Mouse (Mus musculus) hindbrain, postnatal 0 days (tissue): Measurements from ENCODE around the gene Nr1i3. TPM values are rescaled to one million over a fixed set of nuclear protein-coding genes. Genes with fewer than 3 reads are reported as not detected.

Source experiments
- ATAC-seq: fragments of 200-750 bp; cut with Nextera tagmentation; 2 replicates; pipeline ENCODE4 v1.8.0; 2017; ENCODE audit warnings: mild to moderate bottlenecking, moderate TSS enrichment, moderate library complexity
- DNase-seq: peaks from one replicate; pipeline ENCODE4 v3.0.0-alpha.2; 2015; ENCODE audit warnings: low spot score
- H3K27ac ChIP-seq: fragments of 300-500 bp; sonication (generic); 2 replicates; pipeline ENCODE4 v1.5.1; 2014; ENCODE audit warnings: mild to moderate bottlenecking
- H3K27me3 ChIP-seq: fragments of 300-500 bp; sonication (generic); 2 replicates; pipeline ENCODE4 v1.6.1; 2014; ENCODE audit warnings: low read length, mixed read lengths; ENCODE audit not compliant: insufficient read depth
- H3K36me3 ChIP-seq: fragments of 300-500 bp; sonication (generic); 2 replicates; pipeline ENCODE4 v1.6.1; 2014; ENCODE audit warnings: low read length, mixed read lengths; ENCODE audit not compliant: insufficient read depth
- H3K4me1 ChIP-seq: fragments of 300-500 bp; sonication (generic); 2 replicates; pipeline ENCODE4 v1.6.1; 2014; ENCODE audit warnings: antibody characterized with exemption, low read length, mixed read lengths; ENCODE audit not compliant: insufficient read depth
- H3K4me2 ChIP-seq: fragments of 300-500 bp; sonication (generic); 2 replicates; pipeline ENCODE4 v1.6.1; 2014; ENCODE audit warnings: low read depth, mild to moderate bottlenecking, low read length, moderate library complexity, mixed read lengths
- H3K4me3 ChIP-seq: fragments of 300-500 bp; sonication (generic); 2 replicates; pipeline ENCODE4 v1.5.1; 2014; ENCODE audit warnings: low read length
- H3K9ac ChIP-seq: fragments of 300-500 bp; sonication (generic); replicated peaks from 2 replicates; pipeline ENCODE4 v1.6.1; 2014; ENCODE audit warnings: mild to moderate bottlenecking, low read length, moderate library complexity, mixed read lengths
- H3K9me3 ChIP-seq: fragments of 300-500 bp; sonication (generic); 2 replicates; pipeline ENCODE4 v1.6.1; 2016; ENCODE audit warnings: low read length, mixed read lengths
- CTCF ChIP-seq: IDR thresholded peaks from 2 replicates; pipeline ENCODE4 v1.5.1; 2016; ENCODE audit warnings: antibody characterized with exemption, control low read depth, low read depth
- WGBS: fragments of 180-500 bp; shearing (Covaris S2); extraction: QIAGEN DNeasy Blood & Tissue Kit; methylation state at CpG from one replicate; pipeline ENCODE4 v1.1.7; 2014; 5-methylcytosine and 5-hydroxymethylcytosine counted together
- polyA plus RNA-seq: library from polyadenylated mRNA; unstranded; fragments of >200 nt; fragmentation: Nextera tagmentation; extraction: Ambion mirVana; gene quantifications from 2 replicates; pipeline ENCODE4 v1.2.1, GENCODE M21; 2015
- total RNA-seq: library from RNA; depleted of rRNA; stranded (reverse); fragments of >200 nt; gene quantifications from 2 replicates; pipeline ENCODE4 v1.2.3, GENCODE M21; 2014

The Nr1i3 gene
- total and polyA plus RNA-seq, 2 experiments from 2014 or later: 0.40 TPM; not detected in 1

DNA sequence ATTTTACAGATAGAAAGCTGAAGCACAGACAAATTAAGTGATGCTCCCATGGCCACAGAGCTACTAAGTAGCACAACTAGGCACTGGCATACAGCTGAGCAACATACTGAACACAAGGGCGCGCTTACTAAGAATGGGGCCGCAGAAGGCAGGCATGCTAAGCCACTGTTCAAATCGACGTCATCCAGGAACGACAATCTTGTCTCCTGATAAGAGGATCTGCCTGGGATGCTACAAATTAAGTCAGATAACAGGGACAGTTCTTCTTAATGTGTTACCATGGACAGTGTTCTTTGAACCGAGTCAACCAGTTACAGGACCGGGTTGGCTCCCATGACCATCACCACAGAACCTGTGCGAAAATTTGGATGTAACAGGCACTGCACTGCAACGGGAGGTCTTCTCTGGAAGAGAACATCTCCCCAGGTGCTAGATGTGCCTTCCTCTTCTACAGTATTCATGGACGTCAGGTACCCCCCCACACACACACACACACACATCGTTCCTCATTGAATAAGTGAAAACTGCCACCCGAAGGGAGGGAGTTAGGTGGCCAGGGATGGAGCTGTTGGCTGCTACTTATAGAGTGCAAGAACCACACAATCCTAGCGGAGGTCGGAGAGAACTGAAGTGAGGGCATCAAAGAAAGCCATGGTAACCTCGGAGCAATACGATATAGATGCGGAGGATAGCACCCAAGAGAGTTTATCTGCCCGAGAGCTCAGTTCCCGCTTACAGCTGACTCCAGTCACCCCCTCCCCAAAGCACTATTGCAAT is 18.5 kb upstream of the Nr1i3 start:
- WGBS: 9% methylated on average over 20 of the region's 20 CpGs
- H3K4me1 ChIP-seq: peaks cover 3% of the 10 kb centered on the region
- no peak for TF ChIP-seq CTCF
- H3K27ac ChIP-seq: no peak overlapping the region; the same call in 1 of the 2 replicates
- DNase-seq (peak; percentile 17), ATAC-seq (no peak)
- H3K27me3 ChIP-seq: peaks cover 4% of the 10 kb centered on the region; the same call in 1 of the 2 replicates
- peak overlapping the region; percentile 56 for H3K9ac ChIP-seq
- no peaks in the 10 kb centered on the region for H3K9me3 ChIP-seq
- H3K36me3 ChIP-seq: no peaks in the 10 kb centered on the region
- H3K4me3 ChIP-seq: peak overlapping the region; percentile 66
- H3K4me2 ChIP-seq: peak overlapping the region; percentile 96

DNA sequence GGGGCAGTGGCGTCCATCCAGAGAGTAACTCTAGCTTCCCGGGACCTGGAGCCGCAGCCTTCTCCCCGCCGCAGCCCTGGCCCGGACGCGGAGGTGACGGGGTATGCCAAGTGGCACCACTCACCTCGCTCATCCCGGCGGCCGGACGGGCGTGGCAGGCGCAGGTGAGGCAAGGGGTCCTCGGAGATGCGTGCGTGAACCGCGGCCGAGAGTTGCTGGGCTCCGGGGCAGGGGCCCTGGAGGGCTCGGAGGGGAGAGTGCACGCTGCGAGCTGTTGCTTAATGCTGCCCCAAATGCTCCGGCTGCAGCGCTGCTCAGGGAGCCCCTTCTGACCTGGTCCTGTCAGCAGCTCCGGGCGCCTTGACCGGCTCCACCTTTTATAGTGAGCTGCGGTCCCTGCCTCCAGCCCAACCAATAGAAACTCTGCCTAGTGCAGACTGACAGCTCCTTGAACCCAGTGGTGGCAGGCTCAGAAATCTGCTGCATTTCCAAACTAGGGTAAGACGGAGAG is 17.8 kb upstream of the Nr1i3 start, which contains the start of gene Pcp4l1:
Gene Pcp4l1 (minus strand): TSS at position 382 of the 511 bp plus-strand sequence.
- Histone ChIP-seq H3K36me3 (no peaks in the 10 kb centered on the region), H3K4me2 (peak within 1 kb of the TSS; percentile 96), H3K9me3 (no peaks in the 10 kb centered on the region), H3K4me3 (peak within 1 kb of the TSS; percentile 66), H3K27ac (no peak within 1 kb of the TSS; the same call in 1 of the 2 replicates), H3K4me1 (peaks cover 3% of the 10 kb centered on the region), H3K9ac (peak within 1 kb of the TSS; percentile 56), H3K27me3 (peaks cover 4% of the 10 kb centered on the region; the same call in 1 of the 2 replicates)
- TF ChIP-seq CTCF: no peak
- peak; percentile 79 for DNase-seq
- ATAC-seq: peak; percentile 90
- 0% methylated on average over 33 of the region's 33 CpGs for WGBS

DNA sequence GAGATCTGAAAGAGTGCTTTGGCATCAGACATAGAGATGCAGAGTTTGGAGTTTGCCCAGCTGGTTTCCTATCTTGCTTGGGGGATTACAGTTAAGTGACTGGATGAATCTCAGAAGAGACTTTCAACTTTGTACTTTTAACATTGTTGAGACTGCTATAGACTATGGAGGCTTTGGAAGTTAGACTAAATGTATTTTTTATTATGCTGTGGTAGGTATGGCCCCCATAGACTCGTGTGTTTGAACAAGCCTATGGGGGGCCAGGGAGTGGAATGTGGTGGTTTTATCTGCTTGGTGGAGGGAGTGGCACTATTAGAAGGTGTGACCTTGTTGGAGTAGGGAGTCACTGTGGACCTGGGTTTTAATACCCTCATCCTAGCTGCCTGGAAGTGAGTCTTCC is 14.2 kb upstream of the Nr1i3 start:
- H3K9ac ChIP-seq: no peak overlapping the region
- H3K27me3 ChIP-seq: peaks cover 4% of the 10 kb centered on the region; the same call in 1 of the 2 replicates
- no peaks in the 10 kb centered on the region for H3K36me3 ChIP-seq
- H3K4me1 ChIP-seq: peaks cover 2% of the 10 kb centered on the region; the same call in 1 of the 2 replicates
- 53% methylated on average over 1 of the region's 1 CpGs for WGBS
- H3K9me3 ChIP-seq: no peaks in the 10 kb centered on the region
- ATAC-seq (no peak), DNase-seq (no peak)
- no peak overlapping the region for H3K4me3 ChIP-seq
- no peak overlapping the region for H3K4me2 ChIP-seq
- no peak for TF ChIP-seq CTCF
- H3K27ac ChIP-seq: no peak overlapping the region

DNA sequence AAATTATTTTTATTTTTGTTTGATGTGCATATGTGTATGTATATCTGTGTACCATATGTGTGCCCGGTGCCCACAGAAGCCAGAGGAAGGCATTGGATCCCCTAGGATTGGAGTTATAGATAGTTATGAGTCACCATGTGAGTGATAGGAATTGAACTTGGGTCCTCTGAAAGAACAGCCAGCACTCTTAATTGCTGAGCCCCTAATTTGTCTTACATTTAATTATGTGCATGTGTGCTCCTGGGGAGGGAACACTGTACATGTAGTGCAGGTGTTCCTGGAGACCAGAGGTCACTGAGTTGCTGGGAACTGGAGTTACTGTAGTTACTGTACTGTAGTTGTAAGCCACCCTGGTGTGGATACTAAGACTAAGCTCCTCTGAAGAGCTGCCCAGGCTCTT is 13.0 kb upstream of the Nr1i3 start:
- TF ChIP-seq CTCF: no peak
- 95% methylated on average over 1 of the region's 1 CpGs for WGBS
- Histone ChIP-seq H3K9me3 (no peaks in the 10 kb centered on the region), H3K4me2 (no peak overlapping the region), H3K27me3 (no peaks in the 10 kb centered on the region; the same call in 1 of the 2 replicates), H3K4me3 (no peak overlapping the region), H3K27ac (no peak overlapping the region), H3K9ac (no peak overlapping the region), H3K36me3 (no peaks in the 10 kb centered on the region), H3K4me1 (no peaks in the 10 kb centered on the region)
- DNase-seq: no peak
- ATAC-seq: no peak

DNA sequence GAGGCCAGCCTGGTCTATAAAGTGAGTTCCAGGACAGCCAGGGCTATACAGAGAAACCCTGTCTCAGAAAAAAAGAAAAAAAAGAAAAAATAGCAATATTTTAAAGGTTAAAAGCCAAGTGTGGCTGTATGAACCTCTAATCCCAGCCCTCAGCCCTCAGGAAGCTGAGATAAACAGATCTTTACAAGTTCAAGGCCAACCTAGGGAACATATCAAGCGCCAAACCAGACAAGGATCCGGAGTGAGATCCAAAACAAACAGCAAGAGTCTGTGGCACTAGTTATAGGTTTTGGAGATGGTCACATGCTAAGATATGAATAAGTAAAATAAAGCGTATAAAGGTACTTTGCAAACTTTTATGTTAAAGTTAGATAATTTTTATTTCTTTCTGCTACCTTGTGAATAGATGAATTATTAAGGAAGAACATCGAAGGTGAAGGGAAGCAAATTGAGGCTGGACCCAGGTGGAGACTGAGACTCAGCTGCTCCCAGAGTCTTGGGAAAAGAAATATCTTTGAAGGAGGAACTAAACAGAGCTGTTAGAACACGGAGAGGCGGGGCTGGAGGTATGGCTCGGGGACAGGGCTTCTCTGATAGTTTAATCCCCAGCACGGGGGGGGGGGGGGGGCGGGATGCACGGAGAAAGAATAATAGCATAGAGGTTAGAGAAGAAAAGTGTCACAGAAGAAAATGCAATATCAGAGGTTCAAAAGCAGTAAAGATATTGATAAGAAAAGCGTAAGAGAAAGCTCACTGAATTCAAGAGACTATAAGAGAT is 10.1 kb upstream of the Nr1i3 start:
- no peak for ATAC-seq
- Histone ChIP-seq H3K9ac (no peak overlapping the region), H3K27ac (no peak overlapping the region), H3K9me3 (no peaks in the 10 kb centered on the region), H3K27me3 (no peaks in the 10 kb centered on the region), H3K36me3 (no peaks in the 10 kb centered on the region), H3K4me3 (no peak overlapping the region), H3K4me2 (no peak overlapping the region), H3K4me1 (no peaks in the 10 kb centered on the region)
- WGBS: 60% methylated on average over 10 of the region's 11 CpGs
- no peak for TF ChIP-seq CTCF
- no peak for DNase-seq

DNA sequence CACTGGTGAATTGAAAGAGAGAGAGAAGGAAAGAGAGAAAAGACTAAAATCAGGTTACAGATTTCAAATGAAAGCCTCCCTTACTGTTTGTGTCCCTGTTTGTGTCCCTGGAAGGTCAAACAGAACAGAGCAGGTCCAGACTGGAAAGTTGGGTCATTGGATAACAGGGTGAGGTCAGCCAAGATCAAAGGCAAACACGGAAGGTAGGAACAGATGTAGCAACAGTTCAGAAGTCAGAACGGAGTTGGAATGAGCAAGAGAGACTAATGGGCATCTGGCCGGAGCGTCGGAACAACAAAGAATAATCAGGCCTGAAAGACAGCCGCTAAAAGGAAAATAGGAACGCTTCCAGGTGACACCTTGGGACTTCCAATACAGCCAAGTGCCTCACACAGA is 9.5 kb upstream of the Nr1i3 start:
- 72% methylated on average over 7 of the region's 7 CpGs for WGBS
- Histone ChIP-seq H3K4me2 (no peak overlapping the region), H3K27me3 (no peaks in the 10 kb centered on the region), H3K4me1 (no peaks in the 10 kb centered on the region), H3K4me3 (no peak overlapping the region), H3K9me3 (no peaks in the 10 kb centered on the region), H3K27ac (no peak overlapping the region), H3K36me3 (no peaks in the 10 kb centered on the region), H3K9ac (no peak overlapping the region)
- DNase-seq (no peak), ATAC-seq (no peak)
- TF ChIP-seq CTCF: no peak
